Mouse (Mus musculus): Measurements from ENCODE around the gene Ube2q2.
"Not testable (repeated sequence)": the region's sequence is repeated elsewhere in the genome, so short reads cannot be mapped to it uniquely, and the experiment has no call there.

Gene Ube2q2

GRCm38 (mm10) chr9:55148854-55149498 lies at the start of gene Ube2q2:
Gene Ube2q2 (plus strand): TSS chr9:55148854.
- H3K36me3 ChIP-seq (ENCODE audit: control insufficient read depth, insufficient read depth, low read length, poor library complexity, severe bottlenecking) = no peaks in the 10 kb centered on the region
- peak; percentile 68 for DNase-seq (ENCODE audit: low read depth, low spot score)
- no peaks in the 10 kb centered on the region for H3K27me3 ChIP-seq (ENCODE audit: control insufficient read depth, insufficient read depth, low read length, poor library complexity, severe bottlenecking)

- H3K27me3 ChIP-seq (ENCODE audit: control insufficient read depth, insufficient read depth, low read length, poor library complexity, severe bottlenecking) = no peaks in the 10 kb centered on the region
- no peaks in the 10 kb centered on the region for H3K36me3 ChIP-seq (ENCODE audit: control insufficient read depth, insufficient read depth, low read length, poor library complexity, severe bottlenecking)
- DNase-seq (ENCODE audit: low read depth, low spot score) = no peak
These were observed 47.5 kb upstream of the Ube2q2 start for GRCm38 (mm10) chr9:55101117-55101516.

- no peak for DNase-seq (ENCODE audit: low read depth, low spot score)
- Histone ChIP-seq H3K27me3 (ENCODE audit: control insufficient read depth, insufficient read depth, low read length, poor library complexity, severe bottlenecking) (no peaks in the 10 kb centered on the region), H3K36me3 (ENCODE audit: control insufficient read depth, insufficient read depth, low read length, poor library complexity, severe bottlenecking) (no peaks in the 10 kb centered on the region)
These were observed 46.3 kb upstream of the Ube2q2 start for GRCm38 (mm10) chr9:55102186-55102835.

GRCm38 (mm10) chr9:55102931-55103630 lies 45.6 kb upstream of the Ube2q2 start:
- no peaks in the 10 kb centered on the region for H3K27me3 ChIP-seq (ENCODE audit: control insufficient read depth, insufficient read depth, low read length, poor library complexity, severe bottlenecking)
- no peaks in the 10 kb centered on the region for H3K36me3 ChIP-seq (ENCODE audit: control insufficient read depth, insufficient read depth, low read length, poor library complexity, severe bottlenecking)
- DNase-seq (ENCODE audit: low read depth, low spot score) = no peak

GRCm38 (mm10) chr9:55110059-55110834 lies 38.4 kb upstream of the Ube2q2 start:
- DNase-seq (ENCODE audit: low read depth, low spot score) = peak; percentile 83
- Histone ChIP-seq H3K27me3 (ENCODE audit: control insufficient read depth, insufficient read depth, low read length, poor library complexity, severe bottlenecking) (no peaks in the 10 kb centered on the region), H3K36me3 (ENCODE audit: control insufficient read depth, insufficient read depth, low read length, poor library complexity, severe bottlenecking) (no peaks in the 10 kb centered on the region)

GRCm38 (mm10) chr9:55110835-55111217 lies 37.8 kb upstream of the Ube2q2 start:
- DNase-seq (ENCODE audit: low read depth, low spot score); H3K27me3 ChIP-seq (ENCODE audit: control insufficient read depth, insufficient read depth, low read length, poor library complexity, severe bottlenecking); H3K36me3 ChIP-seq (ENCODE audit: control insufficient read depth, insufficient read depth, low read length, poor library complexity, severe bottlenecking): not testable (repeated sequence)

- no peaks in the 10 kb centered on the region for H3K27me3 ChIP-seq (ENCODE audit: control insufficient read depth, insufficient read depth, low read length, poor library complexity, severe bottlenecking)
- DNase-seq (ENCODE audit: low read depth, low spot score) = no peak
- H3K36me3 ChIP-seq (ENCODE audit: control insufficient read depth, insufficient read depth, low read length, poor library complexity, severe bottlenecking) = no peaks in the 10 kb centered on the region
These were observed 33.9 kb upstream of the Ube2q2 start for GRCm38 (mm10) chr9:55114752-55115151.

GRCm38 (mm10) chr9:55117293-55118055 lies 31.2 kb upstream of the Ube2q2 start:
- H3K36me3 ChIP-seq (ENCODE audit: control insufficient read depth, insufficient read depth, low read length, poor library complexity, severe bottlenecking) = no peaks in the 10 kb centered on the region
- no peak for DNase-seq (ENCODE audit: low read depth, low spot score)

GRCm38 (mm10) chr9:55122586-55122985 lies 26.1 kb upstream of the Ube2q2 start:
- no peak for DNase-seq (ENCODE audit: low read depth, low spot score)
- no peaks in the 10 kb centered on the region for H3K36me3 ChIP-seq (ENCODE audit: control insufficient read depth, insufficient read depth, low read length, poor library complexity, severe bottlenecking)
- H3K27me3 ChIP-seq (ENCODE audit: control insufficient read depth, insufficient read depth, low read length, poor library complexity, severe bottlenecking) = no peaks in the 10 kb centered on the region

More at GRCm38 (mm10) chr9:55117293-55118055, 31.2 kb upstream of the Ube2q2 start:
- no peaks in the 10 kb centered on the region for H3K27me3 ChIP-seq (ENCODE audit: control insufficient read depth, insufficient read depth, low read length, poor library complexity, severe bottlenecking)

GRCm38 (mm10) chr9:55125735-55126134 lies 22.9 kb upstream of the Ube2q2 start:
- DNase-seq (ENCODE audit: low read depth, low spot score) = no peak
- Histone ChIP-seq H3K36me3 (ENCODE audit: control insufficient read depth, insufficient read depth, low read length, poor library complexity, severe bottlenecking) (no peaks in the 10 kb centered on the region), H3K27me3 (ENCODE audit: control insufficient read depth, insufficient read depth, low read length, poor library complexity, severe bottlenecking) (no peaks in the 10 kb centered on the region)

- H3K27me3 ChIP-seq (ENCODE audit: control insufficient read depth, insufficient read depth, low read length, poor library complexity, severe bottlenecking) = no peaks in the 10 kb centered on the region
- DNase-seq (ENCODE audit: low read depth, low spot score) = no peak
- H3K36me3 ChIP-seq (ENCODE audit: control insufficient read depth, insufficient read depth, low read length, poor library complexity, severe bottlenecking) = no peaks in the 10 kb centered on the region
These were observed 22.4 kb upstream of the Ube2q2 start for GRCm38 (mm10) chr9:55126295-55126694.

- no peaks in the 10 kb centered on the region for H3K36me3 ChIP-seq (ENCODE audit: control insufficient read depth, insufficient read depth, low read length, poor library complexity, severe bottlenecking)
- DNase-seq (ENCODE audit: low read depth, low spot score) = no peak
- H3K27me3 ChIP-seq (ENCODE audit: control insufficient read depth, insufficient read depth, low read length, poor library complexity, severe bottlenecking) = no peaks in the 10 kb centered on the region
These were observed 16.8 kb upstream of the Ube2q2 start for GRCm38 (mm10) chr9:55131851-55132250.

- no peaks in the 10 kb centered on the region for H3K36me3 ChIP-seq (ENCODE audit: control insufficient read depth, insufficient read depth, low read length, poor library complexity, severe bottlenecking)
- no peak for DNase-seq (ENCODE audit: low read depth, low spot score)
- no peaks in the 10 kb centered on the region for H3K27me3 ChIP-seq (ENCODE audit: control insufficient read depth, insufficient read depth, low read length, poor library complexity, severe bottlenecking)
These were observed 12.1 kb upstream of the Ube2q2 start for GRCm38 (mm10) chr9:55136576-55136975.

GRCm38 (mm10) chr9:55137112-55137511 lies 11.5 kb upstream of the Ube2q2 start:
- DNase-seq (ENCODE audit: low read depth, low spot score) = no peak
- H3K27me3 ChIP-seq (ENCODE audit: control insufficient read depth, insufficient read depth, low read length, poor library complexity, severe bottlenecking) = no peaks in the 10 kb centered on the region
- no peaks in the 10 kb centered on the region for H3K36me3 ChIP-seq (ENCODE audit: control insufficient read depth, insufficient read depth, low read length, poor library complexity, severe bottlenecking)

All from splenic B cell, adult 2 months (primary cell).